20 mouse cellular contexts compared by ENCODE assay signal in genomic region chr13:6377919-6378318, GRCm38 (mm10).
"Had no signal": no experiment of that assay in that cellular context is flagged by ENCODE, and none has a peak within 500 bp of the region (broad histone marks: within the 10 kb centered on the region; RNA-seq: fewer than 3 reads in every experiment).

No protein-coding gene starts in this region.

- H3K27me3 ChIP-seq: liver, embryonic 15.5 days; lung, embryonic 15.5 days; midbrain, embryonic 13.5 days; midbrain, embryonic 15.5 days; neural tube, embryonic 12.5 days had no signal

- ATAC-seq: liver, postnatal 0 days; lung, postnatal 0 days; midbrain, embryonic 13.5 days; midbrain, embryonic 15.5 days had no signal

- H3K9me3 ChIP-seq: liver, embryonic 15.5 days; lung, embryonic 15.5 days; midbrain, embryonic 13.5 days; midbrain, embryonic 15.5 days; neural tube, embryonic 12.5 days had no signal

- H3K4me2 ChIP-seq: liver, embryonic 15.5 days; lung, embryonic 15.5 days; midbrain, embryonic 11.5 days; midbrain, embryonic 13.5 days; midbrain, embryonic 15.5 days; neural tube, embryonic 12.5 days had no signal

- H3K36me3 ChIP-seq: liver, embryonic 15.5 days; lung, embryonic 15.5 days; midbrain, embryonic 13.5 days; midbrain, embryonic 15.5 days; neural tube, embryonic 12.5 days had no signal

- H3K4me1 ChIP-seq: liver, embryonic 15.5 days; lung, embryonic 15.5 days; midbrain, embryonic 13.5 days; midbrain, embryonic 15.5 days; neural tube, embryonic 12.5 days had no signal

- H3K27ac ChIP-seq: liver, embryonic 15.5 days; lung, embryonic 15.5 days; macrophage; midbrain, embryonic 13.5 days; midbrain, embryonic 15.5 days; neural tube, embryonic 12.5 days had no signal

- DNase-seq: liver, postnatal 0 days; lung, adult 2 months; lung, postnatal 14 days; lung, postnatal 36 days; retina, postnatal 1 day; right cerebral cortex, adult 18-20 months; right cerebral cortex, postnatal 25 days; right cerebral cortex, postnatal 4 days; spleen, adult 18-20 months; thymus, adult 2 months; thymus, postnatal 25 days; thymus, postnatal 4 days had no signal

- H3K9ac ChIP-seq: liver, embryonic 15.5 days; liver, postnatal 0 days; lung, embryonic 15.5 days; midbrain, embryonic 13.5 days; midbrain, embryonic 15.5 days; neural tube, embryonic 12.5 days had no signal

- H3K4me3 ChIP-seq: liver, embryonic 15.5 days; lung, embryonic 15.5 days; midbrain, embryonic 13.5 days; midbrain, embryonic 15.5 days; neural tube, embryonic 12.5 days had no signal
